Comparison of ENCODE assay signal across 9 mouse cellular contexts in the genomic region with DNA sequence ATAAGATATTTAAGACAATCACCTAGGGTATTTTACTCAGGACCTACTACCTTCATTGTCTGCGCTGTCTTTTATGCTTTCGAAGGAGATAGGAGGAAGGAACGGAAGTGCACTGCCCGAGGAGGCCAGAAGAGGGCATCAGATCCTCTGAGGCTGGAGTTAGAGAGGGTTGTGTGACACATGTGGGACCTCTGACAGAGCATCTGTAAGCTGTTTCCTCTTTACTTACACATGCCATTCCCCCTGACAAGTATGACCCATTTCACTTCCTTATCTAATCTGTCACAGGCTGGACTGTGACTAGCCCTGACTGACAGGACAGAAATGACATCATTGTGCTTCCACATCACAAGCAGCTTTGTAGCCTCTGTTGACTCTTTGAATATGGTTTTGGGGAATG.
DNase-seq lines count a peak whose midpoint lies in the region; ATAC-seq and TF ChIP-seq lines count a peak whose summit lies in the region.
"Had no signal": no experiment of that assay in that cellular context is flagged by ENCODE, and none has a peak within 500 bp of the region (broad histone marks: within the 10 kb centered on the region; RNA-seq: fewer than 3 reads in every experiment).

No protein-coding gene starts in this region.

- no peak for TF ChIP-seq RAD21 in MEL (IDR thresholded peaks at IDR 0.05; ENCODE audit: low read depth, low read length)

- intact Hi-C loops in heart, postnatal 10 days (cut with DNase I), result no loop called here

- TF ChIP-seq CTCF in MEL (IDR thresholded peaks at IDR 0.05 in 2 of 3, conservative IDR thresholded peaks at IDR 0.05 in 1 of 3; ENCODE audit: control insufficient read depth in 1 of 3, insufficient read depth in 1 of 3, low read depth in 2 of 3, low read length in 3 of 3, poor library complexity in 1 of 3, severe bottlenecking in 1 of 3), result peak in 2 of 3 experiments; percentile 74 to 86; a peak in 4 of 6 replicates

- H3K9ac ChIP-seq in heart, embryonic 16.5 days (ENCODE audit: low read length), result no peak overlapping the region
- peak overlapping the region; percentile 59 for H3K9ac ChIP-seq in MEL (ENCODE audit: control insufficient read depth, low read depth, low read length, poor library complexity, severe bottlenecking)
- no peak overlapping the region for H3K9ac ChIP-seq in liver, embryonic 11.5 days (ENCODE audit: low read depth, low read length)

- no peaks in the 10 kb centered on the region for H3K36me3 ChIP-seq in heart, embryonic 16.5 days (ENCODE audit: control insufficient read depth, insufficient read depth)
- peaks cover 0 to 25% of the 10 kb centered on the region in 2 experiments; a peak in 2 of 4 replicates for H3K36me3 ChIP-seq in MEL (ENCODE audit: control insufficient read depth in 1 of 2, insufficient read depth in 2 of 2, low read length in 2 of 2)
- no peaks in the 10 kb centered on the region for H3K36me3 ChIP-seq in liver, embryonic 11.5 days (ENCODE audit: control insufficient read depth, insufficient read depth, low read length)
- H3K36me3 ChIP-seq in hindbrain, embryonic 10.5 days, result no peaks in the 10 kb centered on the region

- 79% methylated on average over 4 of the region's 4 CpGs for WGBS in heart, embryonic 16.5 days
- 85% methylated on average over 4 of the region's 4 CpGs for whole genome bisulfite sequencing in liver, embryonic 11.5 days
- WGBS in hindbrain, embryonic 10.5 days, result 98% methylated on average over 4 of the region's 4 CpGs

- peaks cover 3% of the 10 kb centered on the region; the same call in 1 of the 2 replicates for H3K27me3 ChIP-seq in heart, embryonic 16.5 days (ENCODE audit: control insufficient read depth, insufficient read depth, low read length)
- H3K27me3 ChIP-seq in MEL (ENCODE audit: control insufficient read depth in 1 of 2, insufficient read depth in 2 of 2, low read length in 2 of 2), result no peaks in the 10 kb centered on the region
- no peaks in the 10 kb centered on the region for H3K27me3 ChIP-seq in liver, embryonic 11.5 days (replicated peaks; ENCODE audit: control insufficient read depth, insufficient read depth, low read length)
- no peaks in the 10 kb centered on the region for H3K27me3 ChIP-seq in hindbrain, embryonic 10.5 days (ENCODE audit: insufficient read depth, poor library complexity, severe bottlenecking)

- no peak overlapping the region for H3K4me2 ChIP-seq in heart, embryonic 16.5 days (ENCODE audit: low read depth, low read length)
- H3K4me2 ChIP-seq in liver, embryonic 11.5 days, result no peak overlapping the region

- no peak for DNase-seq in heart, postnatal 10 days
- DNase-seq in A20 (ENCODE audit: low read depth, low spot score), result peak; percentile 78
- DNase-seq in MEL (ENCODE audit: low read depth, low spot score), result peak; percentile 94
- DNase-seq in liver, embryonic 11.5 days (ENCODE audit: low spot score), result no peak
- DNase-seq in hindbrain, embryonic 10.5 days (ENCODE audit: low spot score), result no peak
- no peak for DNase-seq in kidney, adult 11 months
- no peak for DNase-seq in retina, postnatal 1 day
- DNase-seq: thymus, postnatal 25 days had no signal

- TF ChIP-seq EP300 in MEL (IDR thresholded peaks at IDR 0.05; ENCODE audit: low read depth in 1 of 2, low read length in 2 of 2), result no peak

- H3K4me3 ChIP-seq in heart, embryonic 16.5 days (ENCODE audit: low read length), result no peak overlapping the region
- H3K4me3 ChIP-seq in MEL (ENCODE audit: control insufficient read depth in 1 of 2, insufficient read depth in 1 of 2, low read depth in 2 of 2, low read length in 2 of 2), result peak overlapping the region; percentile 28 to 38
- H3K4me3 ChIP-seq in liver, embryonic 11.5 days (ENCODE audit: low read depth, low read length), result no peak overlapping the region
- no peak overlapping the region for H3K4me3 ChIP-seq in hindbrain, embryonic 10.5 days

- H3K9me3 ChIP-seq in heart, embryonic 16.5 days (replicated peaks; ENCODE audit: control insufficient read depth, low read length), result no peaks in the 10 kb centered on the region
- H3K9me3 ChIP-seq in MEL (replicated peaks; ENCODE audit: insufficient read depth, low read length), result no peaks in the 10 kb centered on the region
- H3K9me3 ChIP-seq in liver, embryonic 11.5 days (ENCODE audit: control insufficient read depth, low read length), result no peaks in the 10 kb centered on the region
- no peaks in the 10 kb centered on the region for H3K9me3 ChIP-seq in hindbrain, embryonic 10.5 days

- H3K4me1 ChIP-seq in heart, embryonic 16.5 days (ENCODE audit: control insufficient read depth, insufficient read depth, low read length), result peaks cover 9% of the 10 kb centered on the region
- peaks cover 2 to 43% of the 10 kb centered on the region in 2 experiments; a peak in 3 of 4 replicates for H3K4me1 ChIP-seq in MEL (ENCODE audit: control insufficient read depth in 1 of 2, insufficient read depth in 2 of 2, low read length in 2 of 2)
- H3K4me1 ChIP-seq in liver, embryonic 11.5 days (replicated peaks; ENCODE audit: control insufficient read depth, insufficient read depth, low read length), result peaks cover 16% of the 10 kb centered on the region
- H3K4me1 ChIP-seq in hindbrain, embryonic 10.5 days (replicated peaks), result peaks cover 12% of the 10 kb centered on the region

- no peaks in the 10 kb centered on the region; the same call in 1 of the 2 replicates for H3K79me2 ChIP-seq in MEL (ENCODE audit: control insufficient read depth, insufficient read depth, low read length, poor library complexity)

- no peak overlapping the region for H3K27ac ChIP-seq in heart, embryonic 16.5 days (ENCODE audit: low read length)
- peak overlapping the region; percentile 72 for H3K27ac ChIP-seq in MEL (ENCODE audit: control insufficient read depth, low read depth, low read length)
- no peak overlapping the region for H3K27ac ChIP-seq in liver, embryonic 11.5 days (ENCODE audit: low read depth, low read length)
- no peak overlapping the region for H3K27ac ChIP-seq in hindbrain, embryonic 10.5 days

- no peak for TF ChIP-seq POLR2A in MEL (IDR thresholded peaks at IDR 0.05; ENCODE audit: control insufficient read depth in 1 of 2, insufficient read depth in 1 of 2, low read depth in 1 of 2, low read length in 2 of 2, poor library complexity in 1 of 2)

- ATAC-seq in heart, embryonic 16.5 days (replicated peaks; ENCODE audit: extremely low read depth, insufficient read depth, low FRiP score), result peak; percentile 64; the same call in 1 of the 2 replicates
- ATAC-seq in liver, embryonic 11.5 days (replicated peaks; ENCODE audit: low FRiP score), result peak; percentile 79

TF ChIP-seq in MEL, 35 proteins besides CTCF, POLR2A, EP300 and RAD21:
- TF ChIP-seq BHLHE40 (IDR thresholded peaks at IDR 0.05; ENCODE audit: borderline replicate concordance, low read depth, low read length) (no peak), TBP (IDR thresholded peaks at IDR 0.05; ENCODE audit: low read depth, low read length) (peak; percentile 49; the same call in 1 of the 2 replicates), GATA1 (IDR thresholded peaks at IDR 0.05; ENCODE audit: low read depth, low read length) (peak; percentile 93), TAL1 (IDR thresholded peaks at IDR 0.05; ENCODE audit: low read length) (peak; percentile 83)

Comparison
In these comparisons a context has a peak if more than half of its experiments do, and no peak if none do; other contexts are left out.
1. H3K4me3 ChIP-seq: peak in MEL (2 of 2); none in heart, embryonic 16.5 days (single experiment), liver, embryonic 11.5 days (single experiment) and hindbrain, embryonic 10.5 days (single experiment).
2. DNase-seq: peak in A20 (single experiment) and MEL (single experiment); none in heart, postnatal 10 days (0 of 2), liver, embryonic 11.5 days (single experiment), hindbrain, embryonic 10.5 days (single experiment), kidney, adult 11 months (single experiment) and retina, postnatal 1 day (single experiment).